Mouse (Mus musculus): Measurements from ENCODE around the gene Fbxl17. TPM values are rescaled to one million over a fixed set of nuclear protein-coding genes. Genes with fewer than 3 reads are reported as not detected.

The Fbxl17 gene
- polyA plus RNA-seq, 1 experiment from 2014 or later, result 17.4 TPM

- H3K4me1 ChIP-seq (ENCODE audit: control insufficient read depth in 2 of 2, insufficient read depth in 2 of 2, low read length in 2 of 2), result peaks cover 0 to 14% of the 10 kb centered on the region in 2 experiments; a peak in 2 of 4 replicates
- no peak overlapping the region for H3K4me3 ChIP-seq (ENCODE audit: control insufficient read depth in 1 of 2, insufficient read depth in 1 of 2, low read depth in 1 of 2, low read length in 2 of 2)
- H3K9me3 ChIP-seq (ENCODE audit: control insufficient read depth, low read length), result no peaks in the 10 kb centered on the region
- H3K9ac ChIP-seq (ENCODE audit: low read length), result no peak overlapping the region
- ATAC-seq (ENCODE audit: insufficient number of reproducible peaks, insufficient read depth, low FRiP score, low read depth), result no peak
- H3K4me2 ChIP-seq (ENCODE audit: low read length), result no peak overlapping the region
- H3K27ac ChIP-seq (replicated peaks in 1 of 2; ENCODE audit: control insufficient read depth in 1 of 2, insufficient read depth in 1 of 2, low read depth in 2 of 2, low read length in 2 of 2), result no peak overlapping the region
- H3K36me3 ChIP-seq (ENCODE audit: control insufficient read depth, insufficient read depth, low read length), result no peaks in the 10 kb centered on the region
- H3K27me3 ChIP-seq (ENCODE audit: control insufficient read depth, insufficient read depth, low read length), result no peaks in the 10 kb centered on the region
- 38% methylated on average over 4 of the region's 4 CpGs for WGBS
Observed at GRCm38 (mm10) chr17:63284074-63284473, 215.7 kb downstream of the Fbxl17 start.

- H3K27me3 ChIP-seq (ENCODE audit: control insufficient read depth, insufficient read depth, low read length), result no peaks in the 10 kb centered on the region
- no peaks in the 10 kb centered on the region for H3K9me3 ChIP-seq (ENCODE audit: control insufficient read depth, low read length)
- H3K4me2 ChIP-seq (ENCODE audit: low read length), result no peak overlapping the region
- H3K9ac ChIP-seq (ENCODE audit: low read length), result no peak overlapping the region
- 81% methylated on average over 5 of the region's 5 CpGs for WGBS
- H3K4me3 ChIP-seq (ENCODE audit: control insufficient read depth in 1 of 2, insufficient read depth in 1 of 2, low read depth in 1 of 2, low read length in 2 of 2), result no peak overlapping the region
- H3K4me1 ChIP-seq (ENCODE audit: control insufficient read depth in 2 of 2, insufficient read depth in 2 of 2, low read length in 2 of 2), result peaks cover 2 to 5% of the 10 kb centered on the region in 2 experiments; a peak in 3 of 4 replicates
- no peak overlapping the region for H3K27ac ChIP-seq (replicated peaks in 1 of 2; ENCODE audit: control insufficient read depth in 1 of 2, insufficient read depth in 1 of 2, low read depth in 2 of 2, low read length in 2 of 2)
- H3K36me3 ChIP-seq (ENCODE audit: control insufficient read depth, insufficient read depth, low read length), result no peaks in the 10 kb centered on the region
- no peak for ATAC-seq (ENCODE audit: insufficient number of reproducible peaks, insufficient read depth, low FRiP score, low read depth)
Observed at GRCm38 (mm10) chr17:63282004-63282403, 217.8 kb downstream of the Fbxl17 start.

- no peak overlapping the region for H3K4me2 ChIP-seq (ENCODE audit: low read length)
- no peaks in the 10 kb centered on the region for H3K9me3 ChIP-seq (ENCODE audit: control insufficient read depth, low read length)
- no peak overlapping the region for H3K27ac ChIP-seq (replicated peaks in 1 of 2; ENCODE audit: control insufficient read depth in 1 of 2, insufficient read depth in 1 of 2, low read depth in 2 of 2, low read length in 2 of 2)
- H3K27me3 ChIP-seq (ENCODE audit: control insufficient read depth, insufficient read depth, low read length), result no peaks in the 10 kb centered on the region
- H3K9ac ChIP-seq (ENCODE audit: low read length), result no peak overlapping the region
- no peak overlapping the region for H3K4me3 ChIP-seq (ENCODE audit: control insufficient read depth in 1 of 2, insufficient read depth in 1 of 2, low read depth in 1 of 2, low read length in 2 of 2)
- H3K36me3 ChIP-seq (ENCODE audit: control insufficient read depth, insufficient read depth, low read length), result no peaks in the 10 kb centered on the region
- no peak for ATAC-seq (ENCODE audit: insufficient number of reproducible peaks, insufficient read depth, low FRiP score, low read depth)
- 69% methylated on average over 2 of the region's 2 CpGs for WGBS
- peaks cover 0 to 2% of the 10 kb centered on the region in 2 experiments; a peak in 1 of 4 replicates for H3K4me1 ChIP-seq (ENCODE audit: control insufficient read depth in 2 of 2, insufficient read depth in 2 of 2, low read length in 2 of 2)
Observed at GRCm38 (mm10) chr17:63280990-63281389, 218.8 kb downstream of the Fbxl17 start.

GRCm38 (mm10) chr17:63279144-63279543, 220.7 kb downstream of the Fbxl17 start:
- no peaks in the 10 kb centered on the region for H3K9me3 ChIP-seq (ENCODE audit: control insufficient read depth, low read length)
- no peak overlapping the region for H3K27ac ChIP-seq (replicated peaks in 1 of 2; ENCODE audit: control insufficient read depth in 1 of 2, insufficient read depth in 1 of 2, low read depth in 2 of 2, low read length in 2 of 2)
- no peak overlapping the region for H3K9ac ChIP-seq (ENCODE audit: low read length)
- no peaks in the 10 kb centered on the region for H3K36me3 ChIP-seq (ENCODE audit: control insufficient read depth, insufficient read depth, low read length)
- no peak for ATAC-seq (ENCODE audit: insufficient number of reproducible peaks, insufficient read depth, low FRiP score, low read depth)
- H3K4me1 ChIP-seq (ENCODE audit: control insufficient read depth in 2 of 2, insufficient read depth in 2 of 2, low read length in 2 of 2), result peaks cover 0 to 2% of the 10 kb centered on the region in 2 experiments; a peak in 1 of 4 replicates
- WGBS, result 72% methylated on average over 4 of the region's 4 CpGs
- no peaks in the 10 kb centered on the region for H3K27me3 ChIP-seq (ENCODE audit: control insufficient read depth, insufficient read depth, low read length)
- no peak overlapping the region for H3K4me3 ChIP-seq (ENCODE audit: control insufficient read depth in 1 of 2, insufficient read depth in 1 of 2, low read depth in 1 of 2, low read length in 2 of 2)
- H3K4me2 ChIP-seq (ENCODE audit: low read length), result no peak overlapping the region

GRCm38 (mm10) chr17:63273353-63273752, 226.5 kb downstream of the Fbxl17 start:
- H3K27ac ChIP-seq (replicated peaks in 1 of 2; ENCODE audit: control insufficient read depth in 1 of 2, insufficient read depth in 1 of 2, low read depth in 2 of 2, low read length in 2 of 2), result no peak overlapping the region
- H3K27me3 ChIP-seq (ENCODE audit: control insufficient read depth, insufficient read depth, low read length), result no peaks in the 10 kb centered on the region
- no peak for ATAC-seq (ENCODE audit: insufficient number of reproducible peaks, insufficient read depth, low FRiP score, low read depth)
- 84% methylated on average over 2 of the region's 2 CpGs for WGBS
- no peak overlapping the region for H3K4me2 ChIP-seq (ENCODE audit: low read length)
- H3K4me1 ChIP-seq (ENCODE audit: control insufficient read depth in 2 of 2, insufficient read depth in 2 of 2, low read length in 2 of 2), result peaks cover 0 to 5% of the 10 kb centered on the region in 2 experiments; a peak in 1 of 4 replicates
- H3K9ac ChIP-seq (ENCODE audit: low read length), result no peak overlapping the region
- no peaks in the 10 kb centered on the region for H3K36me3 ChIP-seq (ENCODE audit: control insufficient read depth, insufficient read depth, low read length)
- no peaks in the 10 kb centered on the region for H3K9me3 ChIP-seq (ENCODE audit: control insufficient read depth, low read length)
- no peak overlapping the region for H3K4me3 ChIP-seq (ENCODE audit: control insufficient read depth in 1 of 2, insufficient read depth in 1 of 2, low read depth in 1 of 2, low read length in 2 of 2)

- Histone ChIP-seq H3K36me3 (ENCODE audit: control insufficient read depth, insufficient read depth, low read length) (no peaks in the 10 kb centered on the region), H3K27me3 (ENCODE audit: control insufficient read depth, insufficient read depth, low read length) (no peaks in the 10 kb centered on the region), H3K4me1 (ENCODE audit: control insufficient read depth in 2 of 2, insufficient read depth in 2 of 2, low read length in 2 of 2) (peaks cover 0 to 5% of the 10 kb centered on the region in 2 experiments; a peak in 1 of 4 replicates), H3K4me3 (ENCODE audit: control insufficient read depth in 1 of 2, insufficient read depth in 1 of 2, low read depth in 1 of 2, low read length in 2 of 2) (no peak overlapping the region), H3K27ac (replicated peaks in 1 of 2; ENCODE audit: control insufficient read depth in 1 of 2, insufficient read depth in 1 of 2, low read depth in 2 of 2, low read length in 2 of 2) (no peak overlapping the region), H3K4me2 (ENCODE audit: low read length) (no peak overlapping the region), H3K9ac (ENCODE audit: low read length) (no peak overlapping the region), H3K9me3 (ENCODE audit: control insufficient read depth, low read length) (no peaks in the 10 kb centered on the region)
- ATAC-seq (ENCODE audit: insufficient number of reproducible peaks, insufficient read depth, low FRiP score, low read depth), result no peak
Observed at GRCm38 (mm10) chr17:63272914-63273313, 226.9 kb downstream of the Fbxl17 start.

GRCm38 (mm10) chr17:63271000-63271399, 228.8 kb downstream of the Fbxl17 start:
- Histone ChIP-seq H3K36me3 (ENCODE audit: control insufficient read depth, insufficient read depth, low read length) (no peaks in the 10 kb centered on the region), H3K9me3 (ENCODE audit: control insufficient read depth, low read length) (no peaks in the 10 kb centered on the region), H3K9ac (ENCODE audit: low read length) (no peak overlapping the region), H3K27ac (replicated peaks in 1 of 2; ENCODE audit: control insufficient read depth in 1 of 2, insufficient read depth in 1 of 2, low read depth in 2 of 2, low read length in 2 of 2) (no peak overlapping the region), H3K4me2 (ENCODE audit: low read length) (no peak overlapping the region), H3K27me3 (ENCODE audit: control insufficient read depth, insufficient read depth, low read length) (no peaks in the 10 kb centered on the region), H3K4me1 (ENCODE audit: control insufficient read depth in 2 of 2, insufficient read depth in 2 of 2, low read length in 2 of 2) (peaks cover 0 to 10% of the 10 kb centered on the region in 2 experiments; a peak in 1 of 4 replicates), H3K4me3 (ENCODE audit: control insufficient read depth in 1 of 2, insufficient read depth in 1 of 2, low read depth in 1 of 2, low read length in 2 of 2) (no peak overlapping the region)
- 79% methylated on average over 6 of the region's 6 CpGs for WGBS
- ATAC-seq (ENCODE audit: insufficient number of reproducible peaks, insufficient read depth, low FRiP score, low read depth), result no peak

- WGBS, result 88% methylated on average over 5 of the region's 5 CpGs
- ATAC-seq (ENCODE audit: insufficient number of reproducible peaks, insufficient read depth, low FRiP score, low read depth), result no peak
Observed at GRCm38 (mm10) chr17:63270513-63270912, 229.3 kb downstream of the Fbxl17 start.

More at GRCm38 (mm10) chr17:63270513-63270912, 229.3 kb downstream of the Fbxl17 start:
- H3K9ac ChIP-seq (ENCODE audit: low read length), result no peak overlapping the region
- peaks cover 0 to 10% of the 10 kb centered on the region in 2 experiments; a peak in 1 of 4 replicates for H3K4me1 ChIP-seq (ENCODE audit: control insufficient read depth in 2 of 2, insufficient read depth in 2 of 2, low read length in 2 of 2)
- no peak overlapping the region for H3K4me2 ChIP-seq (ENCODE audit: low read length)
- H3K27me3 ChIP-seq (ENCODE audit: control insufficient read depth, insufficient read depth, low read length), result no peaks in the 10 kb centered on the region
- no peak overlapping the region for H3K27ac ChIP-seq (replicated peaks in 1 of 2; ENCODE audit: control insufficient read depth in 1 of 2, insufficient read depth in 1 of 2, low read depth in 2 of 2, low read length in 2 of 2)
- no peaks in the 10 kb centered on the region for H3K36me3 ChIP-seq (ENCODE audit: control insufficient read depth, insufficient read depth, low read length)
- H3K4me3 ChIP-seq (ENCODE audit: control insufficient read depth in 1 of 2, insufficient read depth in 1 of 2, low read depth in 1 of 2, low read length in 2 of 2), result no peak overlapping the region
- no peaks in the 10 kb centered on the region for H3K9me3 ChIP-seq (ENCODE audit: control insufficient read depth, low read length)

All from heart, embryonic 14.5 days (tissue).